Mouse (Mus musculus): Measurements from ENCODE around the gene Kcnab2.

The Kcnab2 gene

GRCm38 (mm10) chr4:152392192-152392591, 85.5 kb downstream of the Kcnab2 start:
- WGBS = 28% methylated on average over 5 of the region's 5 CpGs

GRCm38 (mm10) chr4:152385644-152386043, 92.0 kb downstream of the Kcnab2 start:
- 49% methylated on average over 16 of the region's 16 CpGs for WGBS

GRCm38 (mm10) chr4:152382528-152383252, 95.0 kb downstream of the Kcnab2 start:
- WGBS = 64% methylated on average over 17 of the region's 17 CpGs

GRCm38 (mm10) chr4:152365228-152365627, 112.4 kb downstream of the Kcnab2 start:
- WGBS = 32% methylated on average over 7 of the region's 7 CpGs

DNA sequence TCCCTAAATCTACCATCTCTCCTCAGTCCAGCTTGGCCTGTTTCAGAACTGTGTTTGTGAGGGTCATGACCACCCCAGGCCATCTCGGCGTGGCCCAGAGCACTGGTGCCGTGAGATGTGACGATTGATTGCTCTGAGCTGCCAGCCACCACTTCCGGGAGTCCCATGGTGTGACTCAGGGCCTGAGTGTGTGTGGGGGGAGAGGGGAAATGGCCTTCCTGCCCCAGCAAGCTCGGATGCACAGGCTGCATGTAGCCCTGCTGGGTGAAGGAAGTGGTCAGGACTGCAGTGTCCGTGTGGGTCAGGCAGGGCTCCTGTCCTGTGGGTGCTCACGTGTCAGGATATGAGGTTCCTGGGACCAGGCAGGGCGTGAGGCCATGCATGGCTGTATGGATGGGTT, 115.5 kb downstream of the Kcnab2 start:
- WGBS = 62% methylated on average over 9 of the region's 9 CpGs

- 13% methylated on average over 24 of the region's 24 CpGs for WGBS
These were observed 116.8 kb downstream of the Kcnab2 start for GRCm38 (mm10) chr4:152360855-152361254.

GRCm38 (mm10) chr4:152359700-152360099, 118.0 kb downstream of the Kcnab2 start:
- WGBS = 20% methylated on average over 11 of the region's 11 CpGs

DNA sequence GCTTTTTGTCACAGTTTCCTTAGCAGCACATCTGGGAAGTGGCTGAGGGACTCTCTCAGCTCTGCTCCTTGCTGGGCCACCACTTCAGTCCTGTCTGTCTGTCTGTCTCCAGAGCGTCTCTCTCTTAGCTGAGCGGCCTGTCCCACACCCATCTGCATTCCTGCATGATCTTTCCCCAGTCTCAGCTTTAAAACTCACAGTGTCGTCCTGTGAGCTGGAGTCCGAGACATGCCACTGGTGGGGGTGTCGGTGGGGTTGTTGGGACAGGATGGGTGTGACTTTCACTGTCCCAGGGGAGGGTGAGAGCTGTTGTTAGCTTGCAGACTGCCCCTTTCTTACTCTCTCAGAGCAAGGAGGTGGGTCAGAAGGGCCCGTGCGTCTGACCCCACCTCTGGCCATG, 122.0 kb downstream of the Kcnab2 start:
- WGBS = 83% methylated on average over 7 of the region's 7 CpGs

GRCm38 (mm10) chr4:152353886-152354637, 123.6 kb downstream of the Kcnab2 start:
- WGBS = 60% methylated on average over 14 of the region's 14 CpGs

- WGBS = 9% methylated on average over 14 of the region's 14 CpGs
These were observed 126.0 kb downstream of the Kcnab2 start for GRCm38 (mm10) chr4:152351422-152352305.

DNA sequence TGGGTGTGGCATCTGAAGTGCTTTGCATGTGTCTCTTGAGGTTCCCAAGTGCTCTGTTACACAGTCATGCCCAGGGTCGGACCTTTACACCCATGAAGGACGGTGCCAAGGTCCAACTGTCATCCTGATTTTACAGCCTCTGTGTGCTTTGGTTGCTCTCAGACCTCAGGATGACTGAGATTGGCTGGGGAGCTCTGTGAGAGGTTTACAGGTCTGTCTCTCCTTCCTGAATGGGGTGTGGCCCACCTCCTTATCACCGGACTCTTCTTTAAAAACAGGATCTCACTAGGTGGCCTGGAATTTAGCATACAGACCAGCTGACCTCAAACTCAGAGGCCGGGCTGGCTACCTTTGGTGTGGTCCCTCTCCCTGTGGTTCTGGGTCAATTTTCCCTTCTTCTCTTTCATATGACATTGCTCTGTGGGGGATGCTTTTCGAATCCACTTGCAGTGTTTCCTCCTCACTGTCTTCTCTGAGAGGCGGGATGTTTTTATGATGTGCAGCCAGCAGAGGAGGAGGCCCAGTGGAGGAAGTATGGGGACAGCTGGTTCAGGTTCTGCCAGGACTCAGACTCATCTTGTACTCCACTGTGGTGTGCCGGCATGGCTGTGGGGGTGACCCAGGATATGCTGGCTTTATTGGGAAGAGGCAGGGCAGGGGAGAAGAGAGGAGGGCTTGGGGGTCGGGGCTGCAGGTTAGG, 126.8 kb downstream of the Kcnab2 start:
- WGBS = 20% methylated on average over 8 of the region's 8 CpGs

DNA sequence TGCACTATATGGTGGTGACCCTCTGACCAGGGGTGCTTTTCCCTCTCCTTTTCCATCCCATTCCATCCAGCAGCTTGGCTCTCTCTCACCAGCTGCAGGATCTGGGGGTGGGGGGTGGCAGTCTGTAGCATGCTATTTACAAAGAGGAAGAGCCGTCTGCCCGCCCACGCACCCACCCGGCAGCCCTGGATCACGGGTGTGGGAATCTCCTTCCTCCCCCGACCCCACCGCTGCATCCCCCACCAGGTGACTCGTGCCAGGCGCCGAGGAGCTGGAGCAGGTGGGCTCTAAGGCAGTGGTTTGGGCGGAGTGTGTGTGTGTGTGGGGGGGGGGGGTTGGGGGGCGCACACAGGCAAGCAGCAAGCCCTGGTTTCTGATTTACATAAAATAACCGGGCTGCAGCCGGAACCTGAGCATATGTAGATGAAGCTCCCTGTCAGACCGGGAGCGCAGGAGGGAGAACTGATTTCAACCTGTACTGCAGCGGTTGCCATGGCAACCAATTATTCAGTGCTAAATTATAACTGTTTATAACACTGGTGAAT, 127.8 kb downstream of the Kcnab2 start:
- 7% methylated on average over 17 of the region's 17 CpGs for WGBS

DNA sequence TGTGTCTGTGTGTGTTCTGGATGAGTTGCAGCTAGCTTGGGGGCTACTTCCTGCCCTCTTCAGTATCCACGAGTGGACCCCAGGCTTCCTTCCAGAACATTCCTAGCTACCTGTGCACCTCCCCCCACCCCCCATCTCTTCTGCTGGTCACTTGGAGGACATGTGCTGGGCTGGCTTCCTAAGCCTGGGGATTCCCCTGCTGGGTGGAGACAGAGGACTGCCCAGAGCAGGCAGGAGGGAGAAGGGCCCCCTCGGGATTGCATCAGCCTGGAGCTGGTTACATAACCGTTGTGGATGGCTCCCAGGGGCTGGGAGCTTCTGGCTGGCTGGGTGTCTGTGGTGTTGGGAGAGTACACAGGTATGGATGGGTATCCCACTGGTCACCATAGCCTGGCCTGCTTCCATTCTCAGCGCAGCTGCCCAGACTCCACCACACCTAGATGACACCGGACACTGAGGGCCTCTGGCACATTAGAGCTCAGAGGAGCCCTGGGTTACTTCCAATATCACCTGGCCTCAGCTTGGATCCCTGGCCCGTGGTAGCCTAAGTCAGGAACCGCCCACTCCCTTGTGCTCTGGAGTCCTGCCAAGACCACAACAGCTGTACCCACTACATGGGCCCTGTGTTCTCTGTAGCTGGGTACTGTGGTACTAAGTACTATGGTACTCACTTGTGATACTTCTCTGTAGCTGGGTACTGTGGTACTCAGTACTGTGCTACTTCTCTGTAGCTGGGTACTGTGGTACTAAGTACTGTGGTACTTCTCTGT, 132.4 kb downstream of the Kcnab2 start:
- 29% methylated on average over 7 of the region's 7 CpGs for WGBS

DNA sequence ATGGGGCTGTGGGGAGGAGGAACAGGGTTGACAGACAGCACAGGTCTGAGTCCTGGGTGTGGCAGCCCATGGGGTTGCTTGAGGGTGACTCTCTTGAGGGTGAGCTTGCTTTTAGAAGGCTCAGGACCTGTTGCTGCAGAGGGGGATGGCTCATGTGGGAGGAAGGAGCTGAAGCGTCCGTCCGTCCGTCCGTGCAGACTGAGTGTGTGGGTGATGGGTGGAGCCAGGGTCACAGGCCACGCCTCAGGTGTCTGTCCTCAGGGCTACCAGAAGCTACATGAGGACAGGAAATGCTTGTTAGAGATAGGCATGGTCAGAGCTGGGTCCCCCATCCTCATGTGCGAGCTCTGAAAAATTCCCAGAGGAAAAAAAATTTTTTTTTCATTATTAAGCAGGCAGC, 133.0 kb downstream of the Kcnab2 start:
- 40% methylated on average over 7 of the region's 7 CpGs for WGBS

DNA sequence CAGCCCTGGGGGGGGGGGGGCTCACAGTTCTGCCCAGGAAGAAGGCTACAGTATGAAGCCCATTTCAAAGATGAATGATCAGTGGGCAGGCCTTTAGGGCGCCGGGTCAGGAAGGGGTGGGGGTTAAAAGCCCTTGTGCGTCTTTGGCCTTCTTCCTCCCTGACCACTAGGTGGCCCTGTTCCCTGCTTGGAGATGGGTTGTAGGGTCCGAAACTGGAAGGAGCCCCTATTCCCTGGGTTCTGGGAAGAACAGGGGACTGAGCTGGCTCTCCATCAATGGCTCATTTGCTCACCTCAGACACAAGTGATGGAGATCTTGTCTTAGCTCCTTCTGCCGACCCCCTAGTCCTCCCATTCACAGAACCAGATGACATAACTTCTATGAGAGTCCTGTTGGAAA, 134.4 kb downstream of the Kcnab2 start:
- 8% methylated on average over 5 of the region's 5 CpGs for WGBS

All from cerebral cortex, adult 2 months (tissue).